Mouse (Mus musculus): ENCODE data around the gene Thoc7.

DNA sequence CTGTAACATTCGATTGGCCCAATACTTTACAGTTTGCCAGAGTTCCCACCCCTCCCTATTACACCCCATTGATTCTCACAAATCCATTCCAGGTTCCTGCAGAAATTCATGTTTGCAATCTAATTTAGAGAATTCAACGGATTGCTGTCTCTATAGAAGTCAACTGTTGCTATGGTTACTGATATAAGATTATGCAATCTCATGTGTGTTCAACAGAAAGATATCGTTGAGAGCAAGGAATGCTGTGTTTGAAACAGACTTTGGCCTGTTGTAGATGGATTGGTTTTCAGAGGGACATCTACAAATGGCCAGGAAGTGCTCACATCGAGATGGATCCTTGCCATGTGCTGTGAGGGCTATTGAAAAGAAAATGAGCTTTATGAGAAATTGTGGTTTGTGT, 46.4 kb downstream of the Thoc7 start:
- TF ChIP-seq POLR2A (IDR thresholded peaks at IDR 0.05; ENCODE audit: extremely low read depth, insufficient read depth, low read length) (no peak), CTCF (IDR thresholded peaks at IDR 0.05; ENCODE audit: low read depth, low read length) (no peak)
